Mouse (Mus musculus): Measurements from ENCODE around the gene Cib2. TPM values are rescaled to one million over a fixed set of nuclear protein-coding genes. Genes with fewer than 3 reads are reported as not detected.
A peak's percentile ranks its signal among the peaks of the same experiment; 100 is the strongest.
"Not testable (repeated sequence)": the region's sequence is repeated elsewhere in the genome, so short reads cannot be mapped to it uniquely, and the experiment has no call there.

The Cib2 gene
- polyA plus RNA-seq (2014; fragmentation: Nextera tagmentation; extraction: Ambion mirVana), result 18.8 and 22.4 TPM in 2 replicates

- peak; percentile 97 for ATAC-seq (ENCODE audit: low read depth)
- Histone ChIP-seq H3K4me2 (ENCODE audit: low read depth, low read length) (peak within 1 kb of the TSS; percentile 73), H3K4me3 (ENCODE audit: low read depth, low read length) (peak within 1 kb of the TSS; percentile 52), H3K9ac (ENCODE audit: low read depth, low read length) (peak within 1 kb of the TSS; percentile 58), H3K27me3 (replicated peaks; ENCODE audit: control insufficient read depth, insufficient read depth, low read length) (no peaks in the 10 kb centered on the region), H3K27ac (replicated peaks; ENCODE audit: low read depth, low read length) (no peak within 1 kb of the TSS), H3K4me1 (ENCODE audit: control insufficient read depth, insufficient read depth, low read length) (0 out of 2 replicates have a peak, but pooled peaks cover 5% of the 10 kb centered on the region), H3K36me3 (ENCODE audit: control insufficient read depth, insufficient read depth, low read length) (no peaks in the 10 kb centered on the region), H3K9me3 (ENCODE audit: control insufficient read depth, low read length) (no peaks in the 10 kb centered on the region)
- DNase-seq (ENCODE audit: low spot score), result peak; percentile 93
- WGBS, result 3% methylated on average over 30 of the region's 54 CpGs
These were observed at the start of gene Cib2 for GRCm38 (mm10) chr9:54559771-54560471. Gene Cib2, minus strand, starts transcription at chr9:54560218.

GRCm38 (mm10) chr9:54604886-54605285 lies 44.9 kb upstream of the Cib2 start:
- Histone ChIP-seq H3K9me3 (ENCODE audit: control insufficient read depth, low read length) (no peaks in the 10 kb centered on the region), H3K27ac (replicated peaks; ENCODE audit: low read depth, low read length) (no peak overlapping the region), H3K4me1 (ENCODE audit: control insufficient read depth, insufficient read depth, low read length) (no peaks in the 10 kb centered on the region), H3K9ac (ENCODE audit: low read depth, low read length) (no peak overlapping the region), H3K36me3 (ENCODE audit: control insufficient read depth, insufficient read depth, low read length) (peaks cover 49% of the 10 kb centered on the region), H3K4me2 (ENCODE audit: low read depth, low read length) (no peak overlapping the region), H3K27me3 (replicated peaks; ENCODE audit: control insufficient read depth, insufficient read depth, low read length) (no peaks in the 10 kb centered on the region), H3K4me3 (ENCODE audit: low read depth, low read length) (no peak overlapping the region)
- DNase-seq (ENCODE audit: low spot score), result peak; percentile 55
- no peak for ATAC-seq (ENCODE audit: low read depth)
- WGBS, result 53% methylated on average over 4 of the region's 4 CpGs

GRCm38 (mm10) chr9:54604131-54604654 lies 44.2 kb upstream of the Cib2 start:
- H3K9ac ChIP-seq (ENCODE audit: low read depth, low read length), result no peak overlapping the region
- H3K9me3 ChIP-seq (ENCODE audit: control insufficient read depth, low read length), result no peaks in the 10 kb centered on the region
- H3K27me3 ChIP-seq (replicated peaks; ENCODE audit: control insufficient read depth, insufficient read depth, low read length), result no peaks in the 10 kb centered on the region
- H3K36me3 ChIP-seq (ENCODE audit: control insufficient read depth, insufficient read depth, low read length), result peaks cover 56% of the 10 kb centered on the region
- DNase-seq (ENCODE audit: low spot score) (no peak), ATAC-seq (ENCODE audit: low read depth) (no peak)
- no peaks in the 10 kb centered on the region for H3K4me1 ChIP-seq (ENCODE audit: control insufficient read depth, insufficient read depth, low read length)
- WGBS, result 74% methylated on average over 5 of the region's 5 CpGs
- H3K4me3 ChIP-seq (ENCODE audit: low read depth, low read length), result no peak overlapping the region
- H3K27ac ChIP-seq (replicated peaks; ENCODE audit: low read depth, low read length), result no peak overlapping the region
- no peak overlapping the region for H3K4me2 ChIP-seq (ENCODE audit: low read depth, low read length)

- Histone ChIP-seq H3K9ac (ENCODE audit: low read depth, low read length) (no peak overlapping the region), H3K27ac (replicated peaks; ENCODE audit: low read depth, low read length) (no peak overlapping the region), H3K4me1 (ENCODE audit: control insufficient read depth, insufficient read depth, low read length) (no peaks in the 10 kb centered on the region), H3K27me3 (replicated peaks; ENCODE audit: control insufficient read depth, insufficient read depth, low read length) (no peaks in the 10 kb centered on the region), H3K9me3 (ENCODE audit: control insufficient read depth, low read length) (no peaks in the 10 kb centered on the region), H3K36me3 (ENCODE audit: control insufficient read depth, insufficient read depth, low read length) (peaks cover 68% of the 10 kb centered on the region), H3K4me2 (ENCODE audit: low read depth, low read length) (no peak overlapping the region), H3K4me3 (ENCODE audit: low read depth, low read length) (no peak overlapping the region)
- DNase-seq (ENCODE audit: low spot score) (no peak), ATAC-seq (ENCODE audit: low read depth) (no peak)
- WGBS, result 89% methylated on average over 7 of the region's 7 CpGs
These were observed 42.9 kb upstream of the Cib2 start for GRCm38 (mm10) chr9:54602916-54603315.

- H3K36me3 ChIP-seq (ENCODE audit: control insufficient read depth, insufficient read depth, low read length), result peaks cover 74% of the 10 kb centered on the region
- DNase-seq (ENCODE audit: low spot score) (no peak), ATAC-seq (ENCODE audit: low read depth) (no peak)
- H3K9me3 ChIP-seq (ENCODE audit: control insufficient read depth, low read length), result no peaks in the 10 kb centered on the region
- no peak overlapping the region for H3K4me3 ChIP-seq (ENCODE audit: low read depth, low read length)
- WGBS, result 89% methylated on average over 2 of the region's 2 CpGs
- H3K4me2 ChIP-seq (ENCODE audit: low read depth, low read length), result no peak overlapping the region
- no peaks in the 10 kb centered on the region for H3K27me3 ChIP-seq (replicated peaks; ENCODE audit: control insufficient read depth, insufficient read depth, low read length)
- no peak overlapping the region for H3K9ac ChIP-seq (ENCODE audit: low read depth, low read length)
- H3K4me1 ChIP-seq (ENCODE audit: control insufficient read depth, insufficient read depth, low read length), result no peaks in the 10 kb centered on the region
- no peak overlapping the region for H3K27ac ChIP-seq (replicated peaks; ENCODE audit: low read depth, low read length)
These were observed 42.4 kb upstream of the Cib2 start for GRCm38 (mm10) chr9:54602386-54602785.

GRCm38 (mm10) chr9:54596752-54597465 lies 36.9 kb upstream of the Cib2 start:
- Histone ChIP-seq H3K27me3 (replicated peaks; ENCODE audit: control insufficient read depth, insufficient read depth, low read length) (no peaks in the 10 kb centered on the region), H3K36me3 (ENCODE audit: control insufficient read depth, insufficient read depth, low read length) (peaks cover 91% of the 10 kb centered on the region), H3K4me2 (ENCODE audit: low read depth, low read length) (no peak overlapping the region), H3K4me1 (ENCODE audit: control insufficient read depth, insufficient read depth, low read length) (no peaks in the 10 kb centered on the region), H3K27ac (replicated peaks; ENCODE audit: low read depth, low read length) (no peak overlapping the region), H3K4me3 (ENCODE audit: low read depth, low read length) (no peak overlapping the region), H3K9me3 (ENCODE audit: control insufficient read depth, low read length) (no peaks in the 10 kb centered on the region), H3K9ac (ENCODE audit: low read depth, low read length) (no peak overlapping the region)
- DNase-seq (ENCODE audit: low spot score) (no peak), ATAC-seq (ENCODE audit: low read depth) (no peak)
- WGBS, result 94% methylated on average over 15 of the region's 15 CpGs

- not testable (repeated sequence) for H3K4me1 ChIP-seq (ENCODE audit: control insufficient read depth, insufficient read depth, low read length); DNase-seq (ENCODE audit: low spot score); H3K9ac ChIP-seq (ENCODE audit: low read depth, low read length); H3K27ac ChIP-seq (replicated peaks; ENCODE audit: low read depth, low read length); H3K4me2 ChIP-seq (ENCODE audit: low read depth, low read length); H3K4me3 ChIP-seq (ENCODE audit: low read depth, low read length); H3K9me3 ChIP-seq (ENCODE audit: control insufficient read depth, low read length); H3K27me3 ChIP-seq (replicated peaks; ENCODE audit: control insufficient read depth, insufficient read depth, low read length); ATAC-seq (ENCODE audit: low read depth)
- WGBS, result 83% methylated on average over 4 of the region's 4 CpGs
- H3K36me3 ChIP-seq (ENCODE audit: control insufficient read depth, insufficient read depth, low read length), result peaks cover 80% of the 10 kb centered on the region
These were observed 33.6 kb upstream of the Cib2 start for GRCm38 (mm10) chr9:54593652-54594051.

GRCm38 (mm10) chr9:54587863-54588262 lies 27.8 kb upstream of the Cib2 start:
- H3K36me3 ChIP-seq (ENCODE audit: control insufficient read depth, insufficient read depth, low read length), result peaks cover 26% of the 10 kb centered on the region

More at GRCm38 (mm10) chr9:54587863-54588262, 27.8 kb upstream of the Cib2 start:
- no peaks in the 10 kb centered on the region for H3K27me3 ChIP-seq (replicated peaks; ENCODE audit: control insufficient read depth, insufficient read depth, low read length)
- no peak for DNase-seq (ENCODE audit: low spot score)
- 53% methylated on average over 4 of the region's 4 CpGs for WGBS
- no peak overlapping the region for H3K27ac ChIP-seq (replicated peaks; ENCODE audit: low read depth, low read length)
- no peak overlapping the region for H3K4me3 ChIP-seq (ENCODE audit: low read depth, low read length)
- peaks cover 9% of the 10 kb centered on the region for H3K4me1 ChIP-seq (ENCODE audit: control insufficient read depth, insufficient read depth, low read length)
- ATAC-seq (ENCODE audit: low read depth), result no peak
- 0 out of 2 replicates have a peak overlapping the region, but pooled peaks have one; percentile 28 for H3K9ac ChIP-seq (ENCODE audit: low read depth, low read length)
- peak overlapping the region; percentile 93; the same call in 1 of the 2 replicates for H3K4me2 ChIP-seq (ENCODE audit: low read depth, low read length)
- no peaks in the 10 kb centered on the region for H3K9me3 ChIP-seq (ENCODE audit: control insufficient read depth, low read length)

Data from embryonic facial prominence, embryonic 14.5 days (tissue).